Mouse (Mus musculus) mammary gland, adult 2 months (tissue): ENCODE results near the gene Akap7. TPM values are rescaled to one million over a fixed set of nuclear protein-coding genes. Genes with fewer than 3 reads are reported as not detected.

Experiments
- polyA plus RNA-seq: library from polyadenylated mRNA; depleted of rRNA; stranded (reverse); fragments of >200 nt; gene quantifications from 2 replicates; pipeline ENCODE4 v1.2.3, GENCODE M21; 2012; ENCODE audit warnings: low replicate concordance; rRNA removed

The Akap7 gene
- 2.4 and 8.4 TPM in 2 replicates for polyA plus RNA-seq

DNA sequence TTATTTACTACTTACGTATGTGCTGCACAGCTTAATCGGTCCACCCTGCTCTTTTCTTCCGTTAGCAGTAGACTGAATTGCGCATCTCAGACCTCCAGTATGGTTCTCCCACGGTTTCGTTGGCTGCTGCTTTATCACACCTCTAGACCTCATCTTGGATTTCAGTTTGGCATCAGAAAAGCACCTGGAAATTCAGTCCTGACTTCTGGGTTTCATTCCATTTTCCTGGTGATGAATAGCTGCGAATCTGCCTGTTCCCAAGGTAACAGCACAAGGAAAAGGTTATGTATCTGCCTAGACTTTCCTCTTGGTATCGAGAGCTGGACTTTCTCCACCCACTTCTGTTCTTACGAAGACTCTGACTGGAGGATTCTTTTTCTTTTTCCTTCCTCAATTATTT, at the start of gene Akap7:
Akap7 (minus strand) TSS at position 101 of the 400 bp plus-strand sequence.

Other genes starting within 250 kb of the Akap7 start
- gene Epb41l2, start 51.9 kb upstream of the Akap7 start, polyA plus RNA-seq: 59.0 and 89.1 TPM in 2 replicates
- gene Smlr1, start 228.4 kb upstream of the Akap7 start, polyA plus RNA-seq: not detected in 2 replicates